Mouse (Mus musculus): ENCODE results near the gene Msmp.

- no peak for TF ChIP-seq POLR2A (IDR thresholded peaks at IDR 0.05; ENCODE audit: low read depth, low read length)
- no peak for TF ChIP-seq CTCF (IDR thresholded peaks at IDR 0.05; ENCODE audit: extremely low read depth, insufficient read depth, insufficient read length, insufficient replicate concordance)
Measured at GRCm38 (mm10) chr4:43620146-43620778, 36.0 kb upstream of the Msmp start.
